Mouse (Mus musculus): ENCODE measurements around the gene Npy4r. TPM values are rescaled to one million over a fixed set of nuclear protein-coding genes. Genes with fewer than 3 reads are reported as not detected.

Gene Npy4r
- polyA plus RNA-seq (2014; fragmentation: Nextera tagmentation; extraction: Ambion mirVana), result not detected in 2 replicates

- Histone ChIP-seq H3K27me3 (ENCODE audit: control insufficient read depth, insufficient read depth, low read length) (no peaks in the 10 kb centered on the region), H3K27ac (ENCODE audit: low read depth, low read length) (no peak within 1 kb of the TSS), H3K9ac (ENCODE audit: low read length) (no peak within 1 kb of the TSS), H3K4me1 (replicated peaks; ENCODE audit: control insufficient read depth, insufficient read depth, low read length) (0 out of 2 replicates have a peak, but pooled peaks cover 2% of the 10 kb centered on the region), H3K36me3 (ENCODE audit: control insufficient read depth, insufficient read depth, low read length) (no peaks in the 10 kb centered on the region), H3K9me3 (ENCODE audit: control insufficient read depth, low read length) (no peaks in the 10 kb centered on the region), H3K4me2 (ENCODE audit: low read depth, low read length, severe bottlenecking) (no peak within 1 kb of the TSS), H3K4me3 (ENCODE audit: low read depth, low read length) (no peak within 1 kb of the TSS)
- DNase-seq (ENCODE audit: low spot score), result peak; percentile 57
- no peak for ATAC-seq (replicated peaks; ENCODE audit: low FRiP score)
- WGBS, result 21% methylated on average over 16 of the region's 16 CpGs
These were observed at the start of gene Npy4r for GRCm38 (mm10) chr14:34152342-34152741. Gene Npy4r (minus strand): TSS chr14:34152489.

GRCm38 (mm10) chr14:34201231-34202035, 49.1 kb upstream of the Npy4r start, which contains the start of gene Gprin2:
Gene Gprin2 (minus strand): TSS chr14:34201653.
- Histone ChIP-seq H3K4me3 (ENCODE audit: low read depth, low read length) (peak within 1 kb of the TSS; percentile 73), H3K27ac (ENCODE audit: low read depth, low read length) (no peak within 1 kb of the TSS), H3K4me2 (ENCODE audit: low read depth, low read length, severe bottlenecking) (peak within 1 kb of the TSS; percentile 93), H3K9ac (ENCODE audit: low read length) (peak within 1 kb of the TSS; percentile 60), H3K36me3 (ENCODE audit: control insufficient read depth, insufficient read depth, low read length) (no peaks in the 10 kb centered on the region), H3K4me1 (replicated peaks; ENCODE audit: control insufficient read depth, insufficient read depth, low read length) (peaks cover 3% of the 10 kb centered on the region), H3K9me3 (ENCODE audit: control insufficient read depth, low read length) (no peaks in the 10 kb centered on the region), H3K27me3 (ENCODE audit: control insufficient read depth, insufficient read depth, low read length) (no peaks in the 10 kb centered on the region)
- WGBS, result 1% methylated on average over 42 of the region's 52 CpGs
- ATAC-seq (replicated peaks; ENCODE audit: low FRiP score), result peak; percentile 80
- DNase-seq (ENCODE audit: low spot score), result peak; percentile 73

- peak; percentile 77 for ATAC-seq (replicated peaks; ENCODE audit: low FRiP score)
- H3K27me3 ChIP-seq (ENCODE audit: control insufficient read depth, insufficient read depth, low read length), result no peaks in the 10 kb centered on the region
- no peaks in the 10 kb centered on the region for H3K36me3 ChIP-seq (ENCODE audit: control insufficient read depth, insufficient read depth, low read length)
- WGBS, result 2% methylated on average over 19 of the region's 19 CpGs
- no peaks in the 10 kb centered on the region for H3K9me3 ChIP-seq (ENCODE audit: control insufficient read depth, low read length)
- DNase-seq (ENCODE audit: low spot score), result peak; percentile 67
- peak overlapping the region; percentile 73 for H3K4me3 ChIP-seq (ENCODE audit: low read depth, low read length)
- peak overlapping the region; percentile 93 for H3K4me2 ChIP-seq (ENCODE audit: low read depth, low read length, severe bottlenecking)
- H3K4me1 ChIP-seq (replicated peaks; ENCODE audit: control insufficient read depth, insufficient read depth, low read length), result peaks cover 3% of the 10 kb centered on the region
- H3K27ac ChIP-seq (ENCODE audit: low read depth, low read length), result no peak overlapping the region
- peak overlapping the region; percentile 60 for H3K9ac ChIP-seq (ENCODE audit: low read length)
These were observed 48.5 kb upstream of the Npy4r start for GRCm38 (mm10) chr14:34200738-34201230.

- ATAC-seq (replicated peaks; ENCODE audit: low FRiP score) (no peak), DNase-seq (ENCODE audit: low spot score) (no peak)
- H3K27ac ChIP-seq (ENCODE audit: low read depth, low read length), result no peak overlapping the region
- no peaks in the 10 kb centered on the region for H3K9me3 ChIP-seq (ENCODE audit: control insufficient read depth, low read length)
- no peak overlapping the region for H3K4me2 ChIP-seq (ENCODE audit: low read depth, low read length, severe bottlenecking)
- WGBS, result 59% methylated on average over 4 of the region's 4 CpGs
- peaks cover 3% of the 10 kb centered on the region for H3K4me1 ChIP-seq (replicated peaks; ENCODE audit: control insufficient read depth, insufficient read depth, low read length)
- no peak overlapping the region for H3K4me3 ChIP-seq (ENCODE audit: low read depth, low read length)
- no peaks in the 10 kb centered on the region for H3K36me3 ChIP-seq (ENCODE audit: control insufficient read depth, insufficient read depth, low read length)
- H3K9ac ChIP-seq (ENCODE audit: low read length), result no peak overlapping the region
- H3K27me3 ChIP-seq (ENCODE audit: control insufficient read depth, insufficient read depth, low read length), result no peaks in the 10 kb centered on the region
These were observed 44.4 kb upstream of the Npy4r start for GRCm38 (mm10) chr14:34196706-34197105.

GRCm38 (mm10) chr14:34195466-34195865, 43.2 kb upstream of the Npy4r start:
- H3K36me3 ChIP-seq (ENCODE audit: control insufficient read depth, insufficient read depth, low read length), result no peaks in the 10 kb centered on the region
- DNase-seq (ENCODE audit: low spot score) (no peak), ATAC-seq (replicated peaks; ENCODE audit: low FRiP score) (no peak)
- H3K9me3 ChIP-seq (ENCODE audit: control insufficient read depth, low read length), result no peaks in the 10 kb centered on the region
- H3K27ac ChIP-seq (ENCODE audit: low read depth, low read length), result no peak overlapping the region
- no peaks in the 10 kb centered on the region for H3K27me3 ChIP-seq (ENCODE audit: control insufficient read depth, insufficient read depth, low read length)
- H3K9ac ChIP-seq (ENCODE audit: low read length), result no peak overlapping the region
- no peak overlapping the region for H3K4me3 ChIP-seq (ENCODE audit: low read depth, low read length)
- WGBS, result 90% methylated on average over 15 of the region's 15 CpGs
- H3K4me2 ChIP-seq (ENCODE audit: low read depth, low read length, severe bottlenecking), result no peak overlapping the region
- H3K4me1 ChIP-seq (replicated peaks; ENCODE audit: control insufficient read depth, insufficient read depth, low read length), result peaks cover under 1% of the 10 kb centered on the region

GRCm38 (mm10) chr14:34193879-34194278, 41.6 kb upstream of the Npy4r start:
- H3K4me3 ChIP-seq (ENCODE audit: low read depth, low read length), result no peak overlapping the region
- no peak overlapping the region for H3K27ac ChIP-seq (ENCODE audit: low read depth, low read length)
- 86% methylated on average over 4 of the region's 4 CpGs for WGBS
- H3K27me3 ChIP-seq (ENCODE audit: control insufficient read depth, insufficient read depth, low read length), result no peaks in the 10 kb centered on the region
- H3K36me3 ChIP-seq (ENCODE audit: control insufficient read depth, insufficient read depth, low read length), result no peaks in the 10 kb centered on the region
- ATAC-seq (replicated peaks; ENCODE audit: low FRiP score) (no peak), DNase-seq (ENCODE audit: low spot score) (no peak)
- H3K4me1 ChIP-seq (replicated peaks; ENCODE audit: control insufficient read depth, insufficient read depth, low read length), result no peaks in the 10 kb centered on the region
- no peaks in the 10 kb centered on the region for H3K9me3 ChIP-seq (ENCODE audit: control insufficient read depth, low read length)
- no peak overlapping the region for H3K9ac ChIP-seq (ENCODE audit: low read length)
- H3K4me2 ChIP-seq (ENCODE audit: low read depth, low read length, severe bottlenecking), result no peak overlapping the region

- DNase-seq (ENCODE audit: low spot score), result no peak
- Histone ChIP-seq H3K4me3 (ENCODE audit: low read depth, low read length) (no peak overlapping the region), H3K4me1 (replicated peaks; ENCODE audit: control insufficient read depth, insufficient read depth, low read length) (no peaks in the 10 kb centered on the region), H3K27me3 (ENCODE audit: control insufficient read depth, insufficient read depth, low read length) (no peaks in the 10 kb centered on the region), H3K4me2 (ENCODE audit: low read depth, low read length, severe bottlenecking) (no peak overlapping the region), H3K9me3 (ENCODE audit: control insufficient read depth, low read length) (no peaks in the 10 kb centered on the region), H3K9ac (ENCODE audit: low read length) (no peak overlapping the region), H3K27ac (ENCODE audit: low read depth, low read length) (no peak overlapping the region), H3K36me3 (ENCODE audit: control insufficient read depth, insufficient read depth, low read length) (no peaks in the 10 kb centered on the region)
- ATAC-seq (replicated peaks; ENCODE audit: low FRiP score), result no peak
- WGBS, result 68% methylated on average over 7 of the region's 7 CpGs
These were observed 38.1 kb upstream of the Npy4r start for GRCm38 (mm10) chr14:34190361-34190760.

GRCm38 (mm10) chr14:34188629-34189028, 36.3 kb upstream of the Npy4r start:
- no peak overlapping the region for H3K4me2 ChIP-seq (ENCODE audit: low read depth, low read length, severe bottlenecking)
- H3K27me3 ChIP-seq (ENCODE audit: control insufficient read depth, insufficient read depth, low read length), result no peaks in the 10 kb centered on the region
- WGBS, result 69% methylated on average over 5 of the region's 5 CpGs
- no peak overlapping the region for H3K9ac ChIP-seq (ENCODE audit: low read length)
- DNase-seq (ENCODE audit: low spot score), result peak; percentile 56
- no peaks in the 10 kb centered on the region for H3K4me1 ChIP-seq (replicated peaks; ENCODE audit: control insufficient read depth, insufficient read depth, low read length)
- no peaks in the 10 kb centered on the region for H3K9me3 ChIP-seq (ENCODE audit: control insufficient read depth, low read length)
- no peak overlapping the region for H3K4me3 ChIP-seq (ENCODE audit: low read depth, low read length)
- no peaks in the 10 kb centered on the region for H3K36me3 ChIP-seq (ENCODE audit: control insufficient read depth, insufficient read depth, low read length)
- H3K27ac ChIP-seq (ENCODE audit: low read depth, low read length), result no peak overlapping the region
- ATAC-seq (replicated peaks; ENCODE audit: low FRiP score), result no peak
